Mouse (Mus musculus): ENCODE results near the gene Ebna1bp2. TPM values are rescaled to one million over a fixed set of nuclear protein-coding genes. Genes with fewer than 3 reads are reported as not detected.

Gene Ebna1bp2
- polyA plus RNA-seq, 1 experiment = 67.7 TPM

GRCm38 (mm10) chr4:118615412-118615811 is 5.2 kb upstream of the Ebna1bp2 start:
- TF ChIP-seq CTCF (IDR thresholded peaks at IDR 0.05; ENCODE audit: borderline replicate concordance, extremely low read depth, insufficient read depth, insufficient read length) = no peak
- TF ChIP-seq POLR2A (IDR thresholded peaks at IDR 0.05; ENCODE audit: borderline replicate concordance, extremely low read depth, insufficient read depth, insufficient read length, poor library complexity, severe bottlenecking) = no peak
- DNase-seq (ENCODE audit: low read depth) = peak; percentile 20

GRCm38 (mm10) chr4:118620967-118621320 is 345 bp downstream of the Ebna1bp2 start:
- no peak for DNase-seq (ENCODE audit: low read depth)
- TF ChIP-seq CTCF (IDR thresholded peaks at IDR 0.05; ENCODE audit: borderline replicate concordance, extremely low read depth, insufficient read depth, insufficient read length) (no peak), POLR2A (IDR thresholded peaks at IDR 0.05; ENCODE audit: borderline replicate concordance, extremely low read depth, insufficient read depth, insufficient read length, poor library complexity, severe bottlenecking) (no peak)

- DNase-seq (ENCODE audit: low read depth) = no peak
- no peak for TF ChIP-seq CTCF (IDR thresholded peaks at IDR 0.05; ENCODE audit: borderline replicate concordance, extremely low read depth, insufficient read depth, insufficient read length)
- no peak for TF ChIP-seq POLR2A (IDR thresholded peaks at IDR 0.05; ENCODE audit: borderline replicate concordance, extremely low read depth, insufficient read depth, insufficient read length, poor library complexity, severe bottlenecking)
Measured at GRCm38 (mm10) chr4:118621781-118622180, 1.2 kb downstream of the Ebna1bp2 start.

GRCm38 (mm10) chr4:118630261-118630660 is 9.7 kb downstream of the Ebna1bp2 start:
- TF ChIP-seq CTCF (IDR thresholded peaks at IDR 0.05; ENCODE audit: borderline replicate concordance, extremely low read depth, insufficient read depth, insufficient read length) (no peak), POLR2A (IDR thresholded peaks at IDR 0.05; ENCODE audit: borderline replicate concordance, extremely low read depth, insufficient read depth, insufficient read length, poor library complexity, severe bottlenecking) (no peak)
- no peak for DNase-seq (ENCODE audit: low read depth)

- peak; percentile 79 for DNase-seq (ENCODE audit: low read depth)
- TF ChIP-seq POLR2A (IDR thresholded peaks at IDR 0.05; ENCODE audit: borderline replicate concordance, extremely low read depth, insufficient read depth, insufficient read length, poor library complexity, severe bottlenecking) (no peak), CTCF (IDR thresholded peaks at IDR 0.05; ENCODE audit: borderline replicate concordance, extremely low read depth, insufficient read depth, insufficient read length) (no peak)
Measured at GRCm38 (mm10) chr4:118642346-118643190, 22.0 kb downstream of the Ebna1bp2 start.

- TF ChIP-seq POLR2A (IDR thresholded peaks at IDR 0.05; ENCODE audit: borderline replicate concordance, extremely low read depth, insufficient read depth, insufficient read length, poor library complexity, severe bottlenecking) (no peak), CTCF (IDR thresholded peaks at IDR 0.05; ENCODE audit: borderline replicate concordance, extremely low read depth, insufficient read depth, insufficient read length) (peak; percentile 77)
- peak; percentile 61 for DNase-seq (ENCODE audit: low read depth)
Measured at GRCm38 (mm10) chr4:118645234-118645633, 24.6 kb downstream of the Ebna1bp2 start.

- TF ChIP-seq CTCF (IDR thresholded peaks at IDR 0.05; ENCODE audit: borderline replicate concordance, extremely low read depth, insufficient read depth, insufficient read length) (no peak), POLR2A (IDR thresholded peaks at IDR 0.05; ENCODE audit: borderline replicate concordance, extremely low read depth, insufficient read depth, insufficient read length, poor library complexity, severe bottlenecking) (no peak)
- no peak for DNase-seq (ENCODE audit: low read depth)
Measured at GRCm38 (mm10) chr4:118658652-118659051, 38.1 kb downstream of the Ebna1bp2 start, which contains the start of gene Olfr62. Gene Olfr62 (plus strand): TSS chr4:118658952.

Other genes with a start within 250 kb of the Ebna1bp2 start
- gene Szt2, start 211.5 kb upstream of the Ebna1bp2 start, polyA plus RNA-seq (2012; rRNA removed) = 32.5 and 48.7 TPM in 2 replicates
- 83.4 and 95.1 TPM in 2 replicates for gene Med8, start 211.5 kb upstream of the Ebna1bp2 start, polyA plus RNA-seq (2012; rRNA removed)
- 48.5 and 56.6 TPM in 2 replicates for gene Elovl1, start 192.7 kb upstream of the Ebna1bp2 start, polyA plus RNA-seq (2012; rRNA removed)
- 54.5 and 108 TPM in 2 replicates for gene Cdc20, start 183.4 kb upstream of the Ebna1bp2 start, polyA plus RNA-seq (2012; rRNA removed)
- gene Mpl, start 163.3 kb upstream of the Ebna1bp2 start, polyA plus RNA-seq (2012; rRNA removed) = 0.08 and 0.26 TPM in 2 replicates
- 18.8 and 23.1 TPM in 2 replicates for gene Tie1, start 130.7 kb upstream of the Ebna1bp2 start, polyA plus RNA-seq (2012; rRNA removed)
- gene 2610528J11Rik, start 93.8 kb upstream of the Ebna1bp2 start, polyA plus RNA-seq (2012; rRNA removed) = 0.27 and 0.29 TPM in 2 replicates
- 0.49 and 0.82 TPM in 2 replicates for gene Tmem125, start 76.8 kb upstream of the Ebna1bp2 start, polyA plus RNA-seq (2012; rRNA removed)
- 0.72 and 1.5 TPM in 2 replicates for gene Cfap57, start within 50 bp of the Ebna1bp2 start, polyA plus RNA-seq (2012; rRNA removed)
- not detected in 2 replicates for gene Olfr62, start 38.2 kb downstream of the Ebna1bp2 start, polyA plus RNA-seq (2012; rRNA removed)
- gene Olfr1342, start 72.0 kb downstream of the Ebna1bp2 start, polyA plus RNA-seq (2012; rRNA removed) = 0.05 TPM in 2 replicates
- gene Olfr1341, start 82.7 kb downstream of the Ebna1bp2 start, polyA plus RNA-seq (2012; rRNA removed) = not detected in 2 replicates
- gene Olfr1340, start 99.3 kb downstream of the Ebna1bp2 start, polyA plus RNA-seq (2012; rRNA removed) = not detected in 2 replicates
- not detected in 2 replicates for gene Olfr1339, start 111.4 kb downstream of the Ebna1bp2 start, polyA plus RNA-seq (2012; rRNA removed)
- not detected in 2 replicates for gene Olfr1338, start 137.9 kb downstream of the Ebna1bp2 start, polyA plus RNA-seq (2012; rRNA removed)
- gene Olfr1337, start 161.8 kb downstream of the Ebna1bp2 start, polyA plus RNA-seq (2012; rRNA removed) = not detected in 2 replicates
- not detected in 2 replicates for gene Olfr1335, start 189.1 kb downstream of the Ebna1bp2 start, polyA plus RNA-seq (2012; rRNA removed)
- gene Olfr1333, start 215.5 kb downstream of the Ebna1bp2 start, polyA plus RNA-seq (2012; rRNA removed) = not detected in 2 replicates
- not detected in 2 replicates for gene Olfr1331, start 243.8 kb downstream of the Ebna1bp2 start, polyA plus RNA-seq (2012; rRNA removed)

All from brain, embryonic 14.5 days (tissue).